Mouse (Mus musculus) heart, embryonic 16.5 days (tissue): ENCODE data around the gene Rhof. TPM values are rescaled to one million over a fixed set of nuclear protein-coding genes. Genes with fewer than 3 reads are reported as not detected.

Experiments used
- ATAC-seq: fragments of 200-750 bp; cut with Nextera tagmentation; replicated peaks from 2 replicates; pipeline ENCODE4 v1.8.0; 2017; ENCODE audit warnings: moderate number of reproducible peaks; ENCODE audit not compliant: insufficient read depth, low FRiP score; ENCODE audit errors: extremely low read depth
- H3K27ac ChIP-seq: fragments of 300-500 bp; sonication (generic); 2 replicates; pipeline ENCODE4 v1.5.1; 2014; ENCODE audit warnings: mild to moderate bottlenecking, low read length, control low read depth, moderate library complexity
- H3K27me3 ChIP-seq: fragments of 300-500 bp; sonication (generic); 2 replicates; pipeline ENCODE4 v1.6.1; 2014; ENCODE audit warnings: low read length, mixed read lengths; ENCODE audit not compliant: control insufficient read depth, insufficient read depth
- H3K36me3 ChIP-seq: fragments of 300-500 bp; sonication (generic); 2 replicates; pipeline ENCODE4 v1.6.1; 2014; ENCODE audit not compliant: control insufficient read depth, insufficient read depth
- H3K4me1 ChIP-seq: fragments of 300-500 bp; sonication (generic); 2 replicates; pipeline ENCODE4 v1.6.1; 2014; ENCODE audit warnings: low read length, mixed read lengths; ENCODE audit not compliant: control insufficient read depth, insufficient read depth
- H3K4me2 ChIP-seq: fragments of 300-500 bp; sonication (generic); 2 replicates; pipeline ENCODE4 v1.6.1; 2014; ENCODE audit warnings: low read depth, mild to moderate bottlenecking, control low read depth, low read length
- H3K4me3 ChIP-seq: fragments of 300-500 bp; sonication (generic); 2 replicates; pipeline ENCODE4 v1.5.1; 2014; ENCODE audit warnings: mild to moderate bottlenecking, control low read depth, low read length
- H3K9ac ChIP-seq: fragments of 300-500 bp; sonication (generic); 2 replicates; pipeline ENCODE4 v1.6.1; 2014; ENCODE audit warnings: low read length, control low read depth
- H3K9me3 ChIP-seq: fragments of 300-500 bp; sonication (generic); replicated peaks from 2 replicates; pipeline ENCODE4 v1.6.1; 2016; ENCODE audit warnings: low read length; ENCODE audit not compliant: control insufficient read depth
- WGBS: fragments of 180-500 bp; shearing (Covaris S2); extraction: QIAGEN DNeasy Blood & Tissue Kit; methylation state at CpG from one replicate; pipeline ENCODE4 v1.1.7; 2014; 5-methylcytosine and 5-hydroxymethylcytosine counted together
- polyA plus RNA-seq: library from polyadenylated mRNA; unstranded; fragments of >200 nt; fragmentation: Nextera tagmentation; extraction: Ambion mirVana; gene quantifications from 2 replicates; pipeline ENCODE4 v1.2.1, GENCODE M21; 2015

Rhof gene
- polyA plus RNA-seq, 1 experiment from 2014 or later: 2.4 TPM

- peaks cover 21% of the 10 kb centered on the region for H3K36me3 ChIP-seq
- H3K4me1 ChIP-seq: peaks cover 27% of the 10 kb centered on the region
- H3K27ac ChIP-seq: peak overlapping the region; percentile 100
- peak overlapping the region; percentile 97 for H3K4me2 ChIP-seq
- under 1% methylated on average over 20 of the region's 24 CpGs for WGBS
- peak overlapping the region; percentile 97 for H3K9ac ChIP-seq
- no peaks in the 10 kb centered on the region for H3K27me3 ChIP-seq
- ATAC-seq: no peak
- H3K9me3 ChIP-seq: no peaks in the 10 kb centered on the region
- H3K4me3 ChIP-seq: peak overlapping the region; percentile 78
Measured at GRCm38 (mm10) chr5:123143251-123143970, 10.9 kb upstream of the Rhof start.

GRCm38 (mm10) chr5:123142161-123143157 lies 10.0 kb upstream of the Rhof start, which contains the start of gene Setd1b:
Gene Setd1b, plus strand, starts transcription at chr5:123142193.
- Histone ChIP-seq H3K27ac (peak within 1 kb of the TSS; percentile 100), H3K4me2 (peak within 1 kb of the TSS; percentile 97), H3K36me3 (peaks cover 12% of the 10 kb centered on the region), H3K4me3 (peak within 1 kb of the TSS; percentile 78), H3K9ac (peak within 1 kb of the TSS; percentile 97), H3K9me3 (no peaks in the 10 kb centered on the region), H3K4me1 (peaks cover 36% of the 10 kb centered on the region), H3K27me3 (no peaks in the 10 kb centered on the region)
- 1% methylated on average over 72 of the region's 103 CpGs for WGBS
- no peak for ATAC-seq

GRCm38 (mm10) chr5:123141555-123142160 lies 9.2 kb upstream of the Rhof start:
- Histone ChIP-seq H3K4me1 (peaks cover 44% of the 10 kb centered on the region), H3K4me2 (peak overlapping the region; percentile 97), H3K9ac (peak overlapping the region; percentile 97), H3K9me3 (no peaks in the 10 kb centered on the region), H3K27me3 (no peaks in the 10 kb centered on the region), H3K36me3 (peaks cover 5% of the 10 kb centered on the region), H3K4me3 (peak overlapping the region; percentile 78), H3K27ac (peak overlapping the region; percentile 100)
- under 1% methylated on average over 37 of the region's 38 CpGs for WGBS
- peak; percentile 4; the same call in 1 of the 2 replicates for ATAC-seq

- H3K36me3 ChIP-seq: no peaks in the 10 kb centered on the region
- peak overlapping the region; percentile 97 for H3K4me2 ChIP-seq
- peak overlapping the region; percentile 97 for H3K9ac ChIP-seq
- ATAC-seq: peak; percentile 38
- no peaks in the 10 kb centered on the region for H3K27me3 ChIP-seq
- peak overlapping the region; percentile 78 for H3K4me3 ChIP-seq
- peak overlapping the region; percentile 100 for H3K27ac ChIP-seq
- H3K4me1 ChIP-seq: peaks cover 47% of the 10 kb centered on the region
- no peaks in the 10 kb centered on the region for H3K9me3 ChIP-seq
- under 1% methylated on average over 31 of the region's 31 CpGs for WGBS
Measured at GRCm38 (mm10) chr5:123140694-123141554, 8.4 kb upstream of the Rhof start.

- Histone ChIP-seq H3K4me2 (peak overlapping the region; percentile 98), H3K36me3 (no peaks in the 10 kb centered on the region), H3K4me1 (peaks cover 47% of the 10 kb centered on the region), H3K9ac (peak overlapping the region; percentile 100), H3K9me3 (no peaks in the 10 kb centered on the region), H3K27me3 (no peaks in the 10 kb centered on the region), H3K27ac (peak overlapping the region; percentile 100), H3K4me3 (peak overlapping the region; percentile 73)
- no peak for ATAC-seq
- 1% methylated on average over 28 of the region's 28 CpGs for WGBS
Measured at GRCm38 (mm10) chr5:123139722-123140627, 7.5 kb upstream of the Rhof start.

- peaks cover 47% of the 10 kb centered on the region for H3K4me1 ChIP-seq
- ATAC-seq: no peak
Measured at GRCm38 (mm10) chr5:123138953-123139721, 6.6 kb upstream of the Rhof start.

GRCm38 (mm10) chr5:123138230-123138911 lies 5.9 kb upstream of the Rhof start:
- peak; percentile 8; the same call in 1 of the 2 replicates for ATAC-seq
- Histone ChIP-seq H3K36me3 (0 out of 2 replicates have a peak, but pooled peaks cover 3% of the 10 kb centered on the region), H3K9ac (peak overlapping the region; percentile 100), H3K4me3 (peak overlapping the region; percentile 73), H3K4me2 (peak overlapping the region; percentile 98), H3K9me3 (no peaks in the 10 kb centered on the region), H3K27me3 (no peaks in the 10 kb centered on the region), H3K27ac (peak overlapping the region; percentile 100), H3K4me1 (peaks cover 51% of the 10 kb centered on the region)
- WGBS: under 1% methylated on average over 40 of the region's 40 CpGs

More at GRCm38 (mm10) chr5:123138953-123139721, 6.6 kb upstream of the Rhof start:
- H3K27ac ChIP-seq: peak overlapping the region; percentile 100
- no peaks in the 10 kb centered on the region for H3K27me3 ChIP-seq
- peak overlapping the region; percentile 100 for H3K9ac ChIP-seq
- peak overlapping the region; percentile 98 for H3K4me2 ChIP-seq
- WGBS: 1% methylated on average over 39 of the region's 39 CpGs
- H3K9me3 ChIP-seq: no peaks in the 10 kb centered on the region
- peak overlapping the region; percentile 73 for H3K4me3 ChIP-seq
- H3K36me3 ChIP-seq: no peaks in the 10 kb centered on the region
